Mouse (Mus musculus): ENCODE results near the gene Zcchc14.

The Zcchc14 gene

DNA sequence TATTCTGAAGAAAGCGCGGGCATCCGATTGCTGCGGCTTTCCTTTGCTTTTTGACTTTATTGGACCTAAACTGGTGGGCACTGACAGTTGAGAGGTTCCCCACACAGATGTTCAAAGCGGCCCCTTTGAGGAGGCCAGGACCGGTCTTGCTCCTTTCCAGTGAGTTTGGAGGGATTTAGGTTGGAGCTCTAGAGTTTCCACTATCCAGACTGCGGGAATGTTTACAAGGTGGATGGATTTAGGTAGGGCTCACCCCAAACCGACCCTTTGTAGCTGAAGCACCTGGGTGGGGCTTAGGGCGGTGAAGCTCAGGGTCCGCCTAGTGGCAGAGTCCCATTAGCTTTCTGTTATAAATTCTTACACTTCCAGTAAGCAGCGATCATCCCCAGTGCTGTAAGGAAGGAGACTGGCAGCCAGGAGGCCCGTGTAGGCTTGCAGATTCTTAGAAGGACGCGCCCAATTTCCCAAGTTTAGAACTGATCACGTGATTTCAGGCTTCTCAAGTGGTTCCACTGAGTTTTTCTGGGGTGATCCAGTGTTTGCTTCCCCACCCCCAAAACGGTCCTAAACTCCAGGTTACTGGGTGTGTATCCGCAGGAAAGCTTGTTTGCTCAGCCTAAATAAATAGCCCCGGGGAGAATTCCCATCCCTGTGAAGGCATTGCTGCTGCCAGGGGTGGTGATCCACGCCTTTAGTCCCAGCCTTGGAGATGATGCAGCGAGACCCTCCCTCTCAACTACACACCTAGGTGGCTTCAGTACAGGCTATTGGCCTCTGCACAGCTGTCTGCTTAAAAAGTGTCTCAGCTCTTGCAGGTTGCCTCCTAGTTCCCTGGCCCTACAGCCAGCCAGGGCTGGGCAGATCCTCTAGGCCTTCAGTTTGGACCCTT is 61.3 kb downstream of the Zcchc14 start:
- peaks cover 7% of the 10 kb centered on the region for H3K36me3 ChIP-seq (ENCODE audit: control insufficient read depth, insufficient read depth, low read length, poor library complexity, severe bottlenecking)
- no peaks in the 10 kb centered on the region for H3K27me3 ChIP-seq (ENCODE audit: control insufficient read depth, insufficient read depth, low read length, poor library complexity, severe bottlenecking)
- DNase-seq (ENCODE audit: low read depth, low spot score) = peak; percentile 67

DNA sequence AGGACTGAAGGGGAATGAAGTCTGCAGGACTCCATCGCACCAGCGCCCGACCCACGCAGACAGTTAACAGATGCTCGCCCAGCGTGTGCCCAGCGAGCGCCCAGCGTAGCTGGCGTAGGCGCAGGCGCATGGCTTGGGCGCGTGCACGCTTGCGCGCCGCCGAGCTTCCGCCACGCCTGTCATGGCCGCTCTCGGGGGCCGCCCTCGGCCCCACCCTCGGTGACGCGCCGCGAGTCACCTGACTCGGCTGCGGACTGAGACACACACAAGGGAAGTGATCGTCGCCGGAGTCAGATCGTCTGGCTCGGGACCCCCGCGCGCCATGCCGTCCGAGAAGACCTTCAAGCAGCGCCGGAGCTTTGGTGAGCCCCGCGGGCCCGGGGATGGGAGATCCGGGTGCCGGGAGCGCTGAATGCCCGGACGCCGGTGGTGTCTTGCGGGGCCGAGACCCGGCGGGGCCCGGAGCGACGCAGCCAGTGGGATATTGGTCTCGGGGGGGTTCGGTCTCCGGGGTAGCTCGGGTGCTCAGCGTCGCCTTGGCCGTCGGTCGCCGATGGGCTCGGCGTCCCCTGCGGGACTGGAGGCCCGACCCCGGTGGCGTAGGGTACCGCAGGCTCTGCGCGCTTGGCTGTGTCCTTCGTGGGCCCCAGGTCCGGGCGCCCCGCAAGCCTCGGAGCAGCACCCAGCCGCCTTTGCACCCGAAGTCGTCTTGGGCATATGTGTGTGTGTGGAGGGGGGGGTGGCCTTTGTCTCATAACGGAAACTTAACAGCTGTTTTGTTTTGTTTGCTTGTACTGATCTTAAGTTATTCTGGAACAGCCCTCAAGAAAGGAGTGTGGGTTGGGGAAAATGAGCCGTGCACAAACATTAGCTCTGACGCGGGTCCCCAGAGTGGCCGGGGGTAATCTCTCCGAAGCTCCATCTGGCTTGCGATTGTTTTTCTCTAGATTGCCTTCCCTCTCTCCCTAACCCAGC is 62.2 kb downstream of the Zcchc14 start, which contains the start of gene Map1lc3b:
Gene Map1lc3b (plus strand): TSS at position 159 of the 975 bp plus-strand sequence.
- Histone ChIP-seq H3K27me3 (ENCODE audit: control insufficient read depth, insufficient read depth, low read length, poor library complexity, severe bottlenecking) (no peaks in the 10 kb centered on the region), H3K36me3 (ENCODE audit: control insufficient read depth, insufficient read depth, low read length, poor library complexity, severe bottlenecking) (peaks cover 6% of the 10 kb centered on the region; the same call in 1 of the 2 replicates)
- peak; percentile 97 for DNase-seq (ENCODE audit: low read depth, low spot score)

GRCm38 (mm10) chr8:121589205-121589726 is 63.4 kb downstream of the Zcchc14 start:
- no peak for DNase-seq (ENCODE audit: low read depth, low spot score)
- Histone ChIP-seq H3K27me3 (ENCODE audit: control insufficient read depth, insufficient read depth, low read length, poor library complexity, severe bottlenecking) (no peaks in the 10 kb centered on the region), H3K36me3 (ENCODE audit: control insufficient read depth, insufficient read depth, low read length, poor library complexity, severe bottlenecking) (peaks cover 3% of the 10 kb centered on the region; the same call in 1 of the 2 replicates)

DNA sequence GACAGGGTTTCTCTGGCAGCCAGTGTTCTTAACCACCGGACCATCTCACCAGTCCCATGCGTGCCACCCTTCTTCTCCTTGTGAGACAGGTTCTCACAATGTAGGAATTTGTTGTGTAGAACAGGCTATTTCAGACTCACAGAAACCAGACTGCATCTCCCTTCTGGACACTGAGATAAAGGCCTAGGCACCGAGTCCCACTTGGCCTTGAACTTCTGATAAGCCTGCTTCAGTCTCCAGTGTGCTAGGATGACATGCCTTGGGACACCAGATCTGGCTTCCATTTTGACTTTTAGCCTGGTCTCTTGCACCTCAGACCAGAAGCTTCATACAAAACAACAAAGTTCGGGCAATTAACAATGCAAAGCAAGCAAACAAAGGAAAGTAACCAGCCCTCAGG is 64.0 kb downstream of the Zcchc14 start:
- peaks cover 2% of the 10 kb centered on the region; the same call in 1 of the 2 replicates for H3K36me3 ChIP-seq (ENCODE audit: control insufficient read depth, insufficient read depth, low read length, poor library complexity, severe bottlenecking)
- no peaks in the 10 kb centered on the region for H3K27me3 ChIP-seq (ENCODE audit: control insufficient read depth, insufficient read depth, low read length, poor library complexity, severe bottlenecking)
- DNase-seq (ENCODE audit: low read depth, low spot score) = no peak

DNA sequence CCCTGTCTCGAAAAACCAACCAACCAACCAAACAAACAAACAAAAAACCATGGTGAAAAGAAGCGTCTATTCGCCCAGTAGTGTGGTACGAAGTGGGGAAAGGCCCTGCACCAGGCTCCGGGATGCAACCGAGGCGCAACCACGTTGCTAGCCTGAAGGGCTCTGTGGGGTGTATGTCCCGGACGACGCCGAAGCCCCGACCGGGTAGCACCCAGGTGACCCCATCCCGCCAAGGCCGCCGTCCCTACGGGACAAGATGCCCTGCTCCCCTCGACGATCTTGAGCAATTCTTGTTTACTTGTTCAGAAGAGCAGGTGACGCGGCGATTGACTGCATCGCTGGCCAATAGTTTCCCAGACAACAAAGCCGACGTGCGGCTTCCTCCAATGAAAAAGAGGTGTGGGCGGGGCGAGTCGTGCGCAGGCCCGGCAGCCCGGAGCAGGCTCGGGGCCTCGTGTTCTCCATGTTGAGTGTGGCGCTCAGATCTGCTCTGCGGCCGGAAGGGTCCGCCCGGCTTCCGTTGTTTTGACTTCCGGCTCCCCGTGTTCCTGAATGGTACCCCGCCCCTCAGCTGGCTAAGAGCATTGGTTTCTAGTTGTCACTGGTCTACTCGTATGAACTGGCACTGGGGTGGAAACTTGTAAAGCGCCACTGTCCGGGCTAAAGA is 67.4 kb downstream of the Zcchc14 start:
- H3K36me3 ChIP-seq (ENCODE audit: control insufficient read depth, insufficient read depth, low read length, poor library complexity, severe bottlenecking) = no peaks in the 10 kb centered on the region
- no peaks in the 10 kb centered on the region for H3K27me3 ChIP-seq (ENCODE audit: control insufficient read depth, insufficient read depth, low read length, poor library complexity, severe bottlenecking)
- DNase-seq (ENCODE audit: low read depth, low spot score) = peak; percentile 100

DNA sequence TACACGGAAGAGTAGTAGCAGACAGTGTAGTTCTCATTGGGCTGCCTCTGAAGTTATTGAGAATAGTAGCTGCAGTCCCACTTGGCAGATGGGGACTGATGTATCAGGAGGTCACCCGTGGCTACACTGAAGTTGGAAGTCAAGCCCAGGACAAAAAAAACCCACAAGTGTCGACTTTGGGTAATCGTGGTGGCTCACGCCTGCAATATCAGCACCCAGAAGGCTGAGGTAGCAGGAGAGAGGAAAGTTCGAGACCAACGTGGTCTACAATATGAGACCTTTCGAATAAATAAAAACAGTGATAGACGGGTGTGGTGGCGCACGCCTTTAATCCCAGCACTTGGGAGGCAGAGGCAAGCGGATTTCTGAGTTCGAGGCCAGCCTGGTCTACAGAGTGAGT is 68.0 kb downstream of the Zcchc14 start:
- no peaks in the 10 kb centered on the region for H3K27me3 ChIP-seq (ENCODE audit: control insufficient read depth, insufficient read depth, low read length, poor library complexity, severe bottlenecking)
- DNase-seq (ENCODE audit: low read depth, low spot score) = no peak
- H3K36me3 ChIP-seq (ENCODE audit: control insufficient read depth, insufficient read depth, low read length, poor library complexity, severe bottlenecking) = no peaks in the 10 kb centered on the region

DNA sequence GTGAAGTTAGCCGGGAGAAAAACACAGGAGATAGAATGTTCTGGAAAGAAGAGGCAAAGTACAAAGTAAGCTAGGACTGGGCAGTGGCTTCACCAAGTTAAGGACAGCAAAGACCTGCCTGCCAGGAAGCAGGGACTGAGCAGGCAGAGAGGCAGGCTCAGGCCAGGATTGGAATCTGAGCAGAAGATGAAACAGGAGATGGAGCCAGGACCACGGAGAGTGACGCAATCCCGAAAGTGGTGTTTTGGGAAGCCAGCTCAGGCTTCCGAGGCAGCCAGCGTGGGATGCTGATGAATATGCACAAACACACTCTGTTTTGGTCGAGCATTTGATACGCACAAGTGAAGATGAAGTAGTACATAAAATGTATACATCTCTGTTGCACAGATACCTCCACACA is 69.0 kb downstream of the Zcchc14 start:
- no peak for DNase-seq (ENCODE audit: low read depth, low spot score)
- no peaks in the 10 kb centered on the region for H3K27me3 ChIP-seq (ENCODE audit: control insufficient read depth, insufficient read depth, low read length, poor library complexity, severe bottlenecking)
- no peaks in the 10 kb centered on the region for H3K36me3 ChIP-seq (ENCODE audit: control insufficient read depth, insufficient read depth, low read length, poor library complexity, severe bottlenecking)

DNA sequence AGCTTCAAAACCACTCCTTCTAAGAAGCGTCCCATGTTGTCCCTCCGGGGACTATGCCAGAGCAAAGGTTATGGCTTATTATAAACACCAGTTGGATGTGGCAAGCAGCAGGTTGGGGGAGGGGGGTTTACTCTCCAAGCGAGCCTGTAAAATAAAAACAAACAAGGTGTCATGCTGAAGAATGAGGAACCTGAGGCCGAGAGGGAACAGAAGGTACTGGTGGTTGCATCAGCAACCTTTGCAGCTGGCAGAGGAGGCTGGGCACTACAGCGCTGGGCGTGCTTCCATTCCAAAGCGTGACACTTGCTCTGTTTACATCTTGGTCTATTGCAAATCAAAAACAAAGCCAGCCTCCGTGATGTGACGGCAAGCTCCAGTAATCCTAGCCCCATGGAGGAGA is 72.2 kb downstream of the Zcchc14 start:
- peak; percentile 56 for DNase-seq (ENCODE audit: low read depth, low spot score)
- no peaks in the 10 kb centered on the region for H3K27me3 ChIP-seq (ENCODE audit: control insufficient read depth, insufficient read depth, low read length, poor library complexity, severe bottlenecking)

GRCm38 (mm10) chr8:121578676-121579451 is 73.8 kb downstream of the Zcchc14 start, which contains the start of gene Fbxo31:
Gene Fbxo31, minus strand, starts transcription at chr8:121578806.
- Histone ChIP-seq H3K36me3 (ENCODE audit: control insufficient read depth, insufficient read depth, low read length, poor library complexity, severe bottlenecking) (no peaks in the 10 kb centered on the region), H3K27me3 (ENCODE audit: control insufficient read depth, insufficient read depth, low read length, poor library complexity, severe bottlenecking) (no peaks in the 10 kb centered on the region)
- peak; percentile 97 for DNase-seq (ENCODE audit: low read depth, low spot score)

More for the DNA sequence above, 72.2 kb downstream of the Zcchc14 start:
- H3K36me3 ChIP-seq (ENCODE audit: control insufficient read depth, insufficient read depth, low read length, poor library complexity, severe bottlenecking) = no peaks in the 10 kb centered on the region

DNA sequence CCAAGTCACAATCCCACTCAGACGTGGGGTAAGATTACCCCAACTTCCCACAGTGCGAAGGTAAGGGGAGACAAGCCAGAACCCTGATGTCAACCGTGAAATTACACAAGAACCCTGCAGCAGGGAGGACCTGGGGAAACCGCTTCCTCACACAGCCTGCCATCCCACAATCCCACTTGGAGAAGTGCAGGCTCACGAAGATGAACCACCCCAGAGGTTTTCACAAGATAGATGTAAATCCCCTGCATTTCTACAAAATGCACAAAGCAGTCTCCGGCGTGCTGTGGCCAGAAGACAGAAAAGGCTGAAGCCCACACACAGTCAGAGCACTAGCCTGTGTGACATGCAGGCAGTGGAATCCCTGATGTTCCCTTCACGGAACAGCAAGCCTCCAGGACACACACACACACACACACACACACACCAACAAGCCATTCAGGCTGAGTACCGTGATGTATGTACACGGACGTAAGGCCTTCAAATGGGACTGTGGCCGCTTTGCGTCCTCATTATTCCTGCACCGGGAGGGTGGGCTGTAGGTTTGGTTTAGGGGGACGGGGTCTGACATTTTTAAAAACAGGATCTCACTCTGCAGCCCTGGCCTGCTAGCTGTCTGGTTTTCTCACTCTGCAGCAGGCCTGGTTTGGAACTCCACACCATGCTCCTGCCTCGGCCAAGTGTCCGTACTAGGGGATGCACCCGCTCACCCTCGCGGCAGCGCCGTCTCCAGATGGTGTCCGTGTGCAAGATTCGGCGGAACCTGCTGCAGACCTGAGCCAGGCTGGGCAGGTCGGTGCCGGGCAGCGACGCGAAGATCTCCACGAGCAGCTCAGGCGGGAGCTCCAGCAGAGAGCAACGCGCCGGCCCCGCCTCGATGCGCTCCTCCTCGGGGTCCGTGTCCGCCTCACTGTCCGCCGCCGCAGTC is 74.7 kb downstream of the Zcchc14 start:
- H3K27me3 ChIP-seq (ENCODE audit: control insufficient read depth, insufficient read depth, low read length, poor library complexity, severe bottlenecking) = no peaks in the 10 kb centered on the region
- no peaks in the 10 kb centered on the region for H3K36me3 ChIP-seq (ENCODE audit: control insufficient read depth, insufficient read depth, low read length, poor library complexity, severe bottlenecking)
- no peak for DNase-seq (ENCODE audit: low read depth, low spot score)

- no peak for DNase-seq (ENCODE audit: low read depth, low spot score)
- H3K36me3 ChIP-seq (ENCODE audit: control insufficient read depth, insufficient read depth, low read length, poor library complexity, severe bottlenecking) = no peaks in the 10 kb centered on the region
These were observed 77.0 kb downstream of the Zcchc14 start for GRCm38 (mm10) chr8:121575661-121576060.

GRCm38 (mm10) chr8:121573275-121573674 is 79.4 kb downstream of the Zcchc14 start:
- no peaks in the 10 kb centered on the region for H3K27me3 ChIP-seq (ENCODE audit: control insufficient read depth, insufficient read depth, low read length, poor library complexity, severe bottlenecking)
- DNase-seq (ENCODE audit: low read depth, low spot score) = no peak

More at GRCm38 (mm10) chr8:121575661-121576060, 77.0 kb downstream of the Zcchc14 start:
- no peaks in the 10 kb centered on the region for H3K27me3 ChIP-seq (ENCODE audit: control insufficient read depth, insufficient read depth, low read length, poor library complexity, severe bottlenecking)

DNA sequence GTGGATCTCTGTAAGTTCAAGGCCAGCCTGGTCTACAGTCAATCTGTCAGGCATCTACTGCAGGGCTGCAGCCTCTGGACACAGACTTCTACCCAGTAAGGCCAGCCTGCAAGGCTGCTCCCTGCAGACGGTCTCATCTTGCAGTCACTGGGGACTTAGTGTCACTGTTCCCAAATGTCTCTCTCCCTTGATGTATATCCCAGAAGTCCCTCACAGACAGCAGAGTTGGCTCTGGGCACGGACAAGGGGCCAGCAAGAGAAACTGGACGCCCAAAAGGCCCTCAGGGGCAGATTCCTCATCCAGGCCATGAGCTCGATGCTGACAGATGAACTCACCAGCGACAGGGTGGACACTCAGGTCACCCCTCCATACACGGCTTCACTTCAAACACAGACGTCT is 80.6 kb downstream of the Zcchc14 start:
- no peak for DNase-seq (ENCODE audit: low read depth, low spot score)

More at GRCm38 (mm10) chr8:121573275-121573674, 79.4 kb downstream of the Zcchc14 start:
- H3K36me3 ChIP-seq (ENCODE audit: control insufficient read depth, insufficient read depth, low read length, poor library complexity, severe bottlenecking) = no peaks in the 10 kb centered on the region

More for the DNA sequence above, 80.6 kb downstream of the Zcchc14 start:
- Histone ChIP-seq H3K36me3 (ENCODE audit: control insufficient read depth, insufficient read depth, low read length, poor library complexity, severe bottlenecking) (no peaks in the 10 kb centered on the region), H3K27me3 (ENCODE audit: control insufficient read depth, insufficient read depth, low read length, poor library complexity, severe bottlenecking) (no peaks in the 10 kb centered on the region)
